Mouse (Mus musculus): ENCODE data around the gene Fshr. TPM values are rescaled to one million over a fixed set of nuclear protein-coding genes. Genes with fewer than 3 reads are reported as not detected.
A peak's percentile ranks its signal among the peaks of the same experiment; 100 is the strongest.

Fshr gene
- polyA plus RNA-seq, 1 experiment from 2014 or later: not detected

GRCm38 (mm10) chr17:89049071-89049470 is 151.4 kb downstream of the Fshr start:
- ATAC-seq: no peak
- no peak overlapping the region for H3K9ac ChIP-seq (ENCODE audit: low read length)
- no peak overlapping the region for H3K27ac ChIP-seq (ENCODE audit: low read depth, low read length)
- H3K4me1 ChIP-seq (ENCODE audit: control insufficient read depth, insufficient read depth, low read length): no peaks in the 10 kb centered on the region
- H3K4me2 ChIP-seq (ENCODE audit: low read length): no peak overlapping the region
- no peaks in the 10 kb centered on the region for H3K36me3 ChIP-seq (ENCODE audit: control insufficient read depth, insufficient read depth, low read length)
- no peak overlapping the region for H3K4me3 ChIP-seq (ENCODE audit: low read depth, low read length)
- no peak for DNase-seq (ENCODE audit: low spot score)
- H3K9me3 ChIP-seq (replicated peaks; ENCODE audit: control insufficient read depth, low read length): no peaks in the 10 kb centered on the region
- 92% methylated on average over 2 of the region's 2 CpGs for WGBS
- no peaks in the 10 kb centered on the region for H3K27me3 ChIP-seq (replicated peaks; ENCODE audit: control insufficient read depth, insufficient read depth, low read length)

DNA sequence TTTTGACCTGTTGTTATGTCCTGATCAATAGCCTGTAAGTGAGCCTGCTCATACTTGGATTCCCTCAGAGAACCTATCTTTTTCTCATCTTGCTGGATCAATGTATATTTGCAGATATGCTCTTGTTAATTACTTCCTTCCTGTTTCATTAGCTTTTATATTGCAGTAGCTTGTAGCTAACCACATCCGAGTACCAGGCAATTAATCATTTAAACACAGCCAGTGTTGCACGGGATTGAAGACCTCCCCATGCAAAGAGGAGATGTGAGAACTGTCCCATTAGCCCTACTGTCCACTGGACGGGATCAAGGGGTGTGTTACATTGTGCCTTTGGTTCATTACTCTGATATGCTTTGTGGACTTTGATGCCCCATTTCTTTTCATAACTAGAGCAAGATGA is 154.5 kb downstream of the Fshr start:
- Histone ChIP-seq H3K9ac (ENCODE audit: low read length) (no peak overlapping the region), H3K4me3 (ENCODE audit: low read depth, low read length) (no peak overlapping the region), H3K27me3 (replicated peaks; ENCODE audit: control insufficient read depth, insufficient read depth, low read length) (no peaks in the 10 kb centered on the region), H3K36me3 (ENCODE audit: control insufficient read depth, insufficient read depth, low read length) (no peaks in the 10 kb centered on the region), H3K9me3 (replicated peaks; ENCODE audit: control insufficient read depth, low read length) (no peaks in the 10 kb centered on the region), H3K4me2 (ENCODE audit: low read length) (no peak overlapping the region), H3K27ac (ENCODE audit: low read depth, low read length) (no peak overlapping the region), H3K4me1 (ENCODE audit: control insufficient read depth, insufficient read depth, low read length) (no peaks in the 10 kb centered on the region)
- DNase-seq (ENCODE audit: low spot score): no peak
- 72% methylated on average over 3 of the region's 3 CpGs for WGBS
- ATAC-seq: no peak

DNA sequence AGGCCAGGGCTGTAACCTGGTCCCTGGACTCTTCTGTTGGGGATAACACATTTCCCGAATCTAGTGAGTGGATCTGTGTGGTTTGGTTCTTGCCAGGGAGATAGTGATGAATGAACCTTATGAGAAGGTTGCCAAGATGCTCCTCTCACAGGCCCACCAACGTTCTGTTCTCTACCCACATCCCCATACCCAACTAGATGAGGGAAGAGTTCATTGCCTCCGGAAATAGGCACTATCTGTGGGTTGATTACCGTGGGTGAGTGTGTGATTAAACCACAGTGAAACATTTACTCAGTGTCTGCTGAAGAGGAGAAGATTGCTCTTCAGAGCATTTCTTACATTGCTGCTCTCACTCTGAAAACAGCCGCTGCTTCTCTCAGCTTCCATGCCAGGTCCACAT is 163.8 kb downstream of the Fshr start:
- Histone ChIP-seq H3K4me3 (ENCODE audit: low read depth, low read length) (no peak overlapping the region), H3K27me3 (replicated peaks; ENCODE audit: control insufficient read depth, insufficient read depth, low read length) (no peaks in the 10 kb centered on the region), H3K4me2 (ENCODE audit: low read length) (no peak overlapping the region), H3K4me1 (ENCODE audit: control insufficient read depth, insufficient read depth, low read length) (no peaks in the 10 kb centered on the region), H3K36me3 (ENCODE audit: control insufficient read depth, insufficient read depth, low read length) (no peaks in the 10 kb centered on the region), H3K9me3 (replicated peaks; ENCODE audit: control insufficient read depth, low read length) (no peaks in the 10 kb centered on the region), H3K9ac (ENCODE audit: low read length) (no peak overlapping the region), H3K27ac (ENCODE audit: low read depth, low read length) (no peak overlapping the region)
- 89% methylated on average over 5 of the region's 5 CpGs for WGBS
- DNase-seq (ENCODE audit: low spot score) (no peak), ATAC-seq (no peak)

- Histone ChIP-seq H3K4me2 (ENCODE audit: low read length) (no peak overlapping the region), H3K4me3 (ENCODE audit: low read depth, low read length) (no peak overlapping the region), H3K9me3 (replicated peaks; ENCODE audit: control insufficient read depth, low read length) (no peaks in the 10 kb centered on the region), H3K9ac (ENCODE audit: low read length) (no peak overlapping the region), H3K27ac (ENCODE audit: low read depth, low read length) (no peak overlapping the region), H3K36me3 (ENCODE audit: control insufficient read depth, insufficient read depth, low read length) (no peaks in the 10 kb centered on the region), H3K4me1 (ENCODE audit: control insufficient read depth, insufficient read depth, low read length) (no peaks in the 10 kb centered on the region), H3K27me3 (replicated peaks; ENCODE audit: control insufficient read depth, insufficient read depth, low read length) (no peaks in the 10 kb centered on the region)
- 69% methylated on average over 3 of the region's 3 CpGs for WGBS
- DNase-seq (ENCODE audit: low spot score) (peak; percentile 10), ATAC-seq (no peak)
Measured at GRCm38 (mm10) chr17:89036049-89036448, 164.4 kb downstream of the Fshr start.

DNA sequence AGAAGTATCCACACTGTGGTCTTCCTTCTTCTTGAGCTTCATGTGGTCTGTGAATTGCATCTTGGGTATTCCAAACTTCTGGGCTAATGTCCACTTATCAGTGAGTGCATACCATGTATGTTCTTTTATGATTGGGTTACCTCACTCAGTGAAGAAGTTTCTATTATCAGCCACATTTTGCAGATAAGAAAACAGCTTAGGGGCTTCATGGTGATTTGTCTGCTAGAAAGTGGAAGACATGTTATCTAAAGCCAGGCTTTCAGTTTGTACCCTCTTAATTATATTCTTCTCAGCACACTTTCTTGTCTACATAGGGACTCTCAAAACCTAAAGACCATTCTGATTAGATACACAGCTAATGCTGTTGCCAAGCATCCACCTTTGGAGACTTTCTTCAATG is 165.8 kb downstream of the Fshr start:
- DNase-seq (ENCODE audit: low spot score) (no peak), ATAC-seq (no peak)
- no peaks in the 10 kb centered on the region for H3K9me3 ChIP-seq (replicated peaks; ENCODE audit: control insufficient read depth, low read length)
- no peak overlapping the region for H3K27ac ChIP-seq (ENCODE audit: low read depth, low read length)
- no peak overlapping the region for H3K9ac ChIP-seq (ENCODE audit: low read length)
- H3K4me3 ChIP-seq (ENCODE audit: low read depth, low read length): no peak overlapping the region
- no peaks in the 10 kb centered on the region for H3K27me3 ChIP-seq (replicated peaks; ENCODE audit: control insufficient read depth, insufficient read depth, low read length)
- no peak overlapping the region for H3K4me2 ChIP-seq (ENCODE audit: low read length)
- no peaks in the 10 kb centered on the region for H3K4me1 ChIP-seq (ENCODE audit: control insufficient read depth, insufficient read depth, low read length)
- H3K36me3 ChIP-seq (ENCODE audit: control insufficient read depth, insufficient read depth, low read length): no peaks in the 10 kb centered on the region

- WGBS: 89% methylated on average over 2 of the region's 2 CpGs
- Histone ChIP-seq H3K27ac (ENCODE audit: low read depth, low read length) (no peak overlapping the region), H3K4me2 (ENCODE audit: low read length) (no peak overlapping the region), H3K4me3 (ENCODE audit: low read depth, low read length) (no peak overlapping the region), H3K36me3 (ENCODE audit: control insufficient read depth, insufficient read depth, low read length) (no peaks in the 10 kb centered on the region), H3K4me1 (ENCODE audit: control insufficient read depth, insufficient read depth, low read length) (no peaks in the 10 kb centered on the region), H3K27me3 (replicated peaks; ENCODE audit: control insufficient read depth, insufficient read depth, low read length) (no peaks in the 10 kb centered on the region), H3K9me3 (replicated peaks; ENCODE audit: control insufficient read depth, low read length) (no peaks in the 10 kb centered on the region), H3K9ac (ENCODE audit: low read length) (no peak overlapping the region)
- DNase-seq (ENCODE audit: low spot score) (no peak), ATAC-seq (no peak)
Measured at GRCm38 (mm10) chr17:89032981-89033380, 167.5 kb downstream of the Fshr start.

DNA sequence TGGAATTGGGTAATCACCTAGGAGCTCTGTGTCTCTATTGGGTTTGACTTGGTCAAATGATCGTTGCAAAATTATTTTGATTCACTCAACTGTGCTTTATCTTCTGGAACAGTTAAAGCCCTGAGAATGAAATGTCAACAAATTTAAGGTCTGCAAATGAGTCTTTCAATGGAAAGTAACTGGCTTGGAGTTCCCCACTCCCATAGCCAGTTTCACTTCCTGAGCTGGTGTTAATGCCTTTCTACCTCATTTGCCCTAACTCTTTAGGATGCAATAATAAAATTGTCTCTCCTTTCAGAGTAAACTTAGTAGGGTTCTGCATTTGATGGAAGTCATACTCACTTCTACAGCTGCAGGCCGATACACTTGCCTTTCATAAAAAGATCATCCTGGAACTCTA is 181.0 kb downstream of the Fshr start:
- H3K4me1 ChIP-seq (ENCODE audit: control insufficient read depth, insufficient read depth, low read length): no peaks in the 10 kb centered on the region
- 75% methylated on average over 2 of the region's 2 CpGs for WGBS
- ATAC-seq: no peak
- no peaks in the 10 kb centered on the region for H3K9me3 ChIP-seq (replicated peaks; ENCODE audit: control insufficient read depth, low read length)
- no peaks in the 10 kb centered on the region for H3K27me3 ChIP-seq (replicated peaks; ENCODE audit: control insufficient read depth, insufficient read depth, low read length)
- no peak for DNase-seq (ENCODE audit: low spot score)
- H3K36me3 ChIP-seq (ENCODE audit: control insufficient read depth, insufficient read depth, low read length): no peaks in the 10 kb centered on the region
- H3K4me2 ChIP-seq (ENCODE audit: low read length): no peak overlapping the region
- no peak overlapping the region for H3K27ac ChIP-seq (ENCODE audit: low read depth, low read length)
- no peak overlapping the region for H3K9ac ChIP-seq (ENCODE audit: low read length)
- H3K4me3 ChIP-seq (ENCODE audit: low read depth, low read length): no peak overlapping the region

GRCm38 (mm10) chr17:89017002-89017401 is 183.5 kb downstream of the Fshr start:
- no peak overlapping the region for H3K4me2 ChIP-seq (ENCODE audit: low read length)
- no peaks in the 10 kb centered on the region for H3K36me3 ChIP-seq (ENCODE audit: control insufficient read depth, insufficient read depth, low read length)
- H3K9me3 ChIP-seq (replicated peaks; ENCODE audit: control insufficient read depth, low read length): no peaks in the 10 kb centered on the region
- H3K27ac ChIP-seq (ENCODE audit: low read depth, low read length): no peak overlapping the region
- H3K4me1 ChIP-seq (ENCODE audit: control insufficient read depth, insufficient read depth, low read length): no peaks in the 10 kb centered on the region
- ATAC-seq (no peak), DNase-seq (ENCODE audit: low spot score) (no peak)
- H3K4me3 ChIP-seq (ENCODE audit: low read depth, low read length): no peak overlapping the region
- WGBS: 90% methylated on average over 4 of the region's 4 CpGs
- H3K27me3 ChIP-seq (replicated peaks; ENCODE audit: control insufficient read depth, insufficient read depth, low read length): no peaks in the 10 kb centered on the region
- H3K9ac ChIP-seq (ENCODE audit: low read length): no peak overlapping the region

- Histone ChIP-seq H3K4me3 (ENCODE audit: low read depth, low read length) (no peak overlapping the region), H3K4me2 (ENCODE audit: low read length) (no peak overlapping the region), H3K27me3 (replicated peaks; ENCODE audit: control insufficient read depth, insufficient read depth, low read length) (no peaks in the 10 kb centered on the region), H3K36me3 (ENCODE audit: control insufficient read depth, insufficient read depth, low read length) (no peaks in the 10 kb centered on the region), H3K9ac (ENCODE audit: low read length) (no peak overlapping the region), H3K4me1 (ENCODE audit: control insufficient read depth, insufficient read depth, low read length) (no peaks in the 10 kb centered on the region), H3K27ac (ENCODE audit: low read depth, low read length) (no peak overlapping the region), H3K9me3 (replicated peaks; ENCODE audit: control insufficient read depth, low read length) (no peaks in the 10 kb centered on the region)
- no peak for DNase-seq (ENCODE audit: low spot score)
- ATAC-seq: no peak
Measured at GRCm38 (mm10) chr17:89013691-89014090, 186.8 kb downstream of the Fshr start.

DNA sequence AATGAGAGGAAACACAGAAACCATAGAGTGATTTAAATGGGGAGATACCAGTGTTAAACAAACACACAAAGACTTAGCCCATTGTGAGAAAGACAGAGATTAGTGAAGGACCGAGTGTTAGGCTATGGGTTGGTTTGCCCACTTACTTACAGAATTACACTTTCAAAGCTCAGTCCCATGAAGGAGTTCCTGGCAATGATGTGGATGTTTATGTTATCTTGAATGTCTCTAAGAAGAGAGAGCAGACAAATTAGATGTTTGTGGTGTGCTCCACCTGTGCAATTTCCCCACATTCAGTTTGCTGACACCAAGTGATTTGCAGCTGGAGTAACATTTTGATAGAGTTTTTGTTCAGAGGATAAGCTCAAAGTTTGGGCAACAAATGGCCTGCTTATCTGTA is 191.4 kb downstream of the Fshr start:
- Histone ChIP-seq H3K9me3 (replicated peaks; ENCODE audit: control insufficient read depth, low read length) (no peaks in the 10 kb centered on the region), H3K27ac (ENCODE audit: low read depth, low read length) (no peak overlapping the region), H3K4me1 (ENCODE audit: control insufficient read depth, insufficient read depth, low read length) (no peaks in the 10 kb centered on the region), H3K4me2 (ENCODE audit: low read length) (no peak overlapping the region), H3K4me3 (ENCODE audit: low read depth, low read length) (no peak overlapping the region), H3K9ac (ENCODE audit: low read length) (no peak overlapping the region), H3K27me3 (replicated peaks; ENCODE audit: control insufficient read depth, insufficient read depth, low read length) (no peaks in the 10 kb centered on the region), H3K36me3 (ENCODE audit: control insufficient read depth, insufficient read depth, low read length) (no peaks in the 10 kb centered on the region)
- WGBS: 73% methylated on average over 1 of the region's 1 CpGs
- ATAC-seq: no peak
- no peak for DNase-seq (ENCODE audit: low spot score)

Data from forebrain, embryonic 14.5 days (tissue).